Mouse (Mus musculus): ENCODE measurements around the gene Card11.

GRCm38 (mm10) chr5:140940257-140940922 lies 60.0 kb downstream of the Card11 start:
- TF ChIP-seq HCFC1 (IDR thresholded peaks at IDR 0.05; ENCODE audit: borderline replicate concordance, insufficient read depth, low read length) (no peak), CHD2 (IDR thresholded peaks at IDR 0.05; ENCODE audit: low read depth, low read length) (no peak), MAFK (IDR thresholded peaks at IDR 0.05; ENCODE audit: insufficient read depth, low read depth, low read length) (no peak), ZC3H11A (IDR thresholded peaks at IDR 0.05; ENCODE audit: borderline replicate concordance, low read depth, low read length) (no peak)
